Mouse (Mus musculus) spleen, adult 12 weeks (tissue): ENCODE data around the gene Crybg2.
A peak's percentile ranks its signal among the peaks of the same experiment; 100 is the strongest.

Source experiments
- DNase-seq: peaks from one replicate; pipeline ENCODE4 v3.0.0; 2022; ENCODE audit warnings: low spot score

Crybg2 gene

DNA sequence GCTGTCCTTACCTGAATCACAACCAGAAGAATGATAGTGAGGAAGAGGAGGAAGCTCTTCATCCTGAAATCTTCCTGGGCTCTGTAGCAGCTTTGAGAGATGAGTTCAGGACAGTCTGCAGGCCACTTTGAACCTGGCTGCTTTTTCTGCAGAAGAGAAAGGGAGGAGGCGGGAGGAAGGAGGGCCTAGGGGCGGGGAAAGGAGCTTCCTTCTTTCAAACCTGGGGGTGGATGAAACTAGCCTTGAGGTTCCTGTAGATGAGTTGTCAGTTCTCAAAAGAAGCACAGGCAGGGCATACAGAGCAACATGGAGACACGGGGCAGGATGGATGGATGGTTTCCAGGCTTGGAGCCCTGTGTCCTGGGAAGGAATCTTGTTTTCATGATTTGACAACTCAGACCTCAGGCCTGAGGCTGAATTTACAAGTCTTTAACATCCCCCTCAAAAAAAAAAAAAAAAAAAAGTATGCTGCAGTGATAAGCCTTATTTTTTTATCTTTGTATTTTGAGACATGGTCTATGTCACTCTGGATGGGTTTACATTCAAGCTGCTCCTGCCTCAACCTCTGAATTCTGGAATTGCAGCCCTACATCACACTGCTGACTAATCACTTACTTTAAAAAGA is 34.4 kb downstream of the Crybg2 start, which contains the start of gene Cd52:
Cd52 (minus strand) TSS at position 160 of the 625 bp plus-strand sequence.
- DNase-seq, result peak; percentile 61

- no peak for DNase-seq
These were observed 35.5 kb downstream of the Crybg2 start for GRCm38 (mm10) chr4:134096120-134096519.

DNA sequence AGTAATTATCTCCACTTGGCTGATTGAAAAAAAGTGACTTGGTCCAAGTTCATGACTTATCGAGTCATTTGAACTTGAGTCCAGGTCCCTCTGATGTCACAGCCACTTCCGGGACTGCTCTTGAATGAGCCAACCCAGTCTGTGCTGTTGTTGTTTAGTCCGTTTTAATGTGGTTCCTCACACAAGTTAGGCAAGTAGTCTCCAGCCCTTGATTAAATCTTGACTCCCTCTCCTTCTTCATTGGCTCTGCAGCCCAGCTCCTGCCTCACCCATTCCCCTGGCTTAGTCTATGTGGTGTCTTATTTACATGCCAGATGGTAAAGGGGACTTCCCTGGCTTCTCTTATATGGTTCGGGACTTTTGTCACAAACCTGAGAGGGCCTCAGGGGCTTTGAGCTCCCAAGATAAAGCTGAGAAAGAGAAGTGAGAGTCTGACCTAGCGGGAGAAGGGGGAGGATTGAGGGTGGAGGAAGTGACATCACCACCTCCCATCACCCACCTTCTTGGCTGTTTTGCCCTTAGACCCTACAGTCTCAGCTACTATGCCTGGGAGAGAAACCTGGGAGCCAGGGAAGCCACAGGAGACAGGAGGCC is 36.5 kb downstream of the Crybg2 start:
- peak; percentile 52 for DNase-seq

- DNase-seq, result peak; percentile 64
These were observed 38.0 kb downstream of the Crybg2 start for GRCm38 (mm10) chr4:134098628-134099027.

DNA sequence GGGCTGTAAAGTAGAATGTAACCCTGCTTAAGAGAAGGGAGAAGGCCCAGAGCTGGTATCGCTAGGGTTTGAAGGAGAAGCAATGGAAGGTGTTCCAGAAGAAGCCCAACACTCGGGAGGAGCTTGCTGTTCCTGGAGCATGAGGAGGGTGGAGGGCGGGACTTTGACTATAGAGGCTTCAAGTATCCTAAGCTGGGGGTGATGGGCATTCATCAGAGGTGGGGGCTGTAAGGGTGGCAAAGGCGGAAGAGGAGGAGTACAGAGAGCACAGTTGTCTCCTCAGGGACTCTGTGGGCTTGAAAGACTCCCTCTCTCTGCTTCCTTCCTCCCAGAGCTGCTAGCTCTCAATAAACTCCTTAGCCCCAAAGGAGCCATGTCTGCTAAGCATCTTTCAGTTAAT is 39.6 kb downstream of the Crybg2 start:
- DNase-seq, result no peak

GRCm38 (mm10) chr4:134101979-134102741 is 41.5 kb downstream of the Crybg2 start, which contains the start of gene Ubxn11:
Gene Ubxn11, plus strand, starts transcription at chr4:134102570.
- peak; percentile 77 for DNase-seq

DNA sequence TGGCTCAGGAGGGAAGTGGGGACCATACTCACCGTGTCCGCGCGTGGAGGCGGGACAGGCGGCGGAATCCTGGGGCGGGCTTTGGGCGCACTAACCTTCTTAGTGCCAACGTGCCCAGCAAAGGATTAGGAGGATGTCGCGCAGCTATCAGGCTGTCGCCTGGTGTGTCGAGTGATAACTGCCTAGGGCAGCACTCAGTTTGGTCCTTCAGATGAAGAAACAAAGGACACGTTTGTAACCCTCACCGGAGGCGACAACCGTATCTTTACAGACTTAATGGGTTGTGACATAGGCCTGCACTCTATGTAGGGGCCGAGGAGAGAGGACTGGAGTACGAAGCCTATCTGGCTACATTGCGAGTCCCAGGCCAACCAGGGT is 42.1 kb downstream of the Crybg2 start:
- DNase-seq, result no peak

DNA sequence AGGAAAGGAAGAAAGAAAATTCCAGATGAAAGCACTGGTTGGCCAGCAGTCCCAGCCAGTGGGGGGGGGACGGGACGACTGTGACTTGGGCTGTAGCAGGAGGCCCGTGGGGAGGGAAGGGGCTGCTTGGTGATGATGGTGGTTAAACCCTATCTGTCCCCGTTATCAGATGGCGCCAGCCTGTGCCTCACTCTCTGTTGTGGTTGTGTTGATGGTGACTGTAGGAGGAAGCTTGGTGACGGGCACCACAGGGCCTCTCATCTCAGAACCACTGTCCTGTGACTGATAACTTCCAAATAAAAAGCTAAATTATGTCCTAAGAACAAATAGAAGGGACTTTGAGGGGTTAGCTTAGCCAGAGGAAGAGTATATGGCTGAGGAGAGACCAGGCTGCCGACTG is 45.5 kb downstream of the Crybg2 start:
- no peak for DNase-seq

- DNase-seq, result no peak
These were observed 47.1 kb downstream of the Crybg2 start for GRCm38 (mm10) chr4:134107730-134108129.

DNA sequence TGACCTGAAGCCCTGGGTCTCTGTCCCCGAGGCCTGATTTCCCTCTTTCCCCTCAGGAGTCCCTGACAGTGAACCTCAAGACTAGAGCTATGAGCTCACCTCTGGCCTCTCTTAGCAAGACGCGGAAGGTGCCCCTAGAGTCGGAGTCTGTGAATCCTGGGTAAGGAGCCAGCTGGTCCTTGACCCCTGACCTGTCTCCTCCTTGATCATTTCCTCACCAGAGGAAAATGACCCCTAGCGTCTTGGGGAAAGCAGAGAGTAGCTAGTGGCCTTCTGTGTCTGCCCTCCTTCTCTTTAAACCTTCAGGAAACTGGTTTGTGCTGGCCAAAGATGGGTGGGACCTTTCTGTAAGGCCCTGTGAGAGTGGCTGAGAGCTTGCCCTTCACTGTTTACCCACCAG is 47.6 kb downstream of the Crybg2 start:
- no peak for DNase-seq

GRCm38 (mm10) chr4:134110653-134111052 is 50.0 kb downstream of the Crybg2 start:
- no peak for DNase-seq

DNA sequence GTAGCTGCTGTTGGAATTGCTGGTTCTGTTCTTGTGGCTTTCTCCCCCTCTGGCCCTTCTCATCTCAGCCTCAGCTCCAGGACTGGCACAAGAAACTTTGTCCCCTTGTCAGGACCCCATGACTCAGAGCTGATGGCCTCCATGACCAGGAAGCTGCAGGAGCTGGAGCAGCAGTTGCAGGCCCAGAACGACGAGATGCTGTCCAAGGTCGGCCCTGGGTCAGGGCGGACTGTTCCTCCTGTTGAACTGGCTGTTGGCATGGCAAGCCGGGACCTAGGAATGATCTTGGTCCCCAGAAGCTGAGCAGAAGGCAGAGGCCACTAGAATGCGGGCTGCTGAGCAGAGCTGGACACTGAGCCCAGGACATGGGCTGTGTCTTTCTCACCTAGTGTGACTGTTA is 51.8 kb downstream of the Crybg2 start:
- DNase-seq, result no peak

DNA sequence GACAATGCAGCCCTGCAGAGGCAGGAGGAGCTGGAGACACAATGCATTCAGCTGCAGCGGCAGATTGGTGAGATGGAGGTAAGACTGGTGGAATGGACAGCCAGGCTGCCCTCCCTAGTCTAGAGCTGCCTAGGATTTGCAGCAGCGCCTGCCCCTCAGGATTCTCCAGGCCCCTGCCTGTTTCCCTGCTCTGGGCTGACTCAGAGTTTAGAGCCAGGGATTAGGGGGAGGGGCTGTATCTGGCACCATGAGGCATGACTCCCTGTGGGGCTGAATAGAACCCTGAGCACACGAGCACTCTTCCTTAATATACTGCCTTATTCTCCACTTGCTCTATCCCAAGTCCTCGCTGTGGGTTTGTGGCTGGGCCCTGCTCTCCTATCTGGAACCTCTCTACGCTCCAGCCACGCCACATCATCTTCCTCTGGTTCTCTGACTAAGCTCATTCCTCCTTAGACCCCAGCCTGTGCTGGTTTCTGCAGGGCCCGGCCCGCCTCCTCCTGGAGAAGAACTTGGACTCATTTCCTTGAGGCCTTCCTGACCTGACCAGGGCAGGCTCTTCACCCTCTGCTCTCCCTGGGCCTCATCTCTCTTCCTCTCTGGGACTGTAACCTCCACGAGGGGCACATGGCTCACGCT is 52.9 kb downstream of the Crybg2 start:
- DNase-seq, result no peak

- DNase-seq, result no peak
These were observed 53.4 kb downstream of the Crybg2 start for GRCm38 (mm10) chr4:134114038-134114437.

GRCm38 (mm10) chr4:134115215-134116144 is 54.9 kb downstream of the Crybg2 start:
- DNase-seq, result no peak

- no peak for DNase-seq
These were observed 55.9 kb downstream of the Crybg2 start for GRCm38 (mm10) chr4:134116501-134116900.

DNA sequence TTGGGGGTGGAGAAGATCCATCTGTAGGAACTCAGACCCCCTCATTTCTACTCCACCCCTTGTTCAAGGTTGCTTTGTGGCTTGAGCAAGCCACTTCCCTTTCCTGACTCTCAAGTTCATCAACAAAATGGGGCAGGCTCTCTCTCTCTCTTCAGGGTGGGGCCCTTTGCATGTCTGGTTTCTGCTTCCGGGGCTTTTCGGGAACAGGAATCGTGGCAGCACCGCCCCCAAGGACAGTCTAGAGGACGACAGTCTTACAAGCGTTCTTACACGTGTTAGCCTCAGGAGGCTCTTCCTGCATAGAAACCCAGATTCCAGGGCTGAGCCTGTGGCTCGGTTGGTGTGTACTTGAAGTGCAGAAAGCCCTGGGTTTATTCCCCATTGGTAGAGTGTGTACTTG is 56.4 kb downstream of the Crybg2 start:
- no peak for DNase-seq

DNA sequence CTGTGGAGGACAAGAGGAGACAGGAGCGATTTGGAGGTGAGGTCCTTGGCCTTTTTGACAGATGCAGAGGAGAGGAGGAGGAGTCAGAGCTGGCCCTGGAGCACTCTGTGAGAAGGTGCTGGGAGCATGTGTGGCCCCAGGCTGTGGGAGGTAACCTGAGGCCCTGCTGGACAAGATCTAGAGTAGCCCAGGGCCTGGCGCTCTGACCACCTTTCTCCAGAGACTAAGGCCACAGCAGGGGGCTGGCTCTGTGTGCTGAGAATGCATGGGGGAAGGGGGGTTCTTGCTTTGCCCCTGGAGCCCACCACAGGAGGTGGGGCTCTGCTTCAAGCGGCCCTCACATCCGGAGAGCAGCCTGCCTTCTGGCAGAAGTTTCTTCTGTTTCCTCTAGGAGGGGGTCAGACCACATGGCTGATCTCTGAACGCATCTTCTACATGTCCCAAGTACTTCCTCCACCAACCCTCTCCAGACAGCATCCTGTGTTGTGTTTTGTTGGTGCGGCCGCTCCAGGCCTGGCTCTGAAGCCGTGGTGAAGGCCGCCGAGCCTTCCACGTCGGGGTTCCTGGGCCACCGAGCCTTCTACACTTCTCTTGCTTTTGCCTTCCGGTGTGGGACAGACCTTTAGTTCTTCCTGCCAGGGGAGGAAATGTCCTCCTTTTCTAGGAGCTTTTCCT is 57.6 kb downstream of the Crybg2 start:
- no peak for DNase-seq

DNA sequence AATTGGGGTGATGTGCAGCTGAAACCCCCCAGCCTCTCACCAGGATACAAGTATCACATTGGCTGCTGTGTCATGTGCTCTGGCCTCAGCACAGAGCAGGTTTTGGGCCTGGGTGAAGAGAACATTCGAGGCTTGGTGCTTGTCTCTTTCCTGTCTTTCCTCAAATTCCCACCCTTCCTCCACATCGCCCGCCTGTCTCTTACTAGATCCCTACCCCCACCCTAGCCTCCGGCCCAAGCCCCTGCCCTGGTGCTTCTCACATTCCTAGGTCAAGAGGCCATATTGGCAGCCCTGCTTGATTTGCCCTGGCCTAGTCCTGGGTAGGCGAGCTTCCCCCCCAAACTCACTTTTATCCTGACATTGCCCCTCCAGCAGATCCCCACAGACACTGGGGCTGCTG is 58.4 kb downstream of the Crybg2 start:
- no peak for DNase-seq

- DNase-seq, result no peak
These were observed 59.0 kb downstream of the Crybg2 start for GRCm38 (mm10) chr4:134119644-134120043.

GRCm38 (mm10) chr4:134120192-134120805 is 59.7 kb downstream of the Crybg2 start:
- no peak for DNase-seq
